Mouse (Mus musculus) liver (tissue): ENCODE results near the gene Bod1.

Experiments used
- DNase-seq: peaks from one replicate; pipeline ENCODE4 v3.0.0-alpha.2; 2020; ENCODE audit warnings: mixed read lengths

The Bod1 gene

GRCm38 (mm10) chr11:31671354-31672169 is at the start of gene Bod1:
Gene Bod1, minus strand, starts transcription at chr11:31671885.
- peak; percentile 90 for DNase-seq

GRCm38 (mm10) chr11:31719090-31719489 is 47.4 kb upstream of the Bod1 start:
- no peak for DNase-seq

- no peak for DNase-seq
These were observed 46.4 kb upstream of the Bod1 start for GRCm38 (mm10) chr11:31717926-31718735.

GRCm38 (mm10) chr11:31713641-31714121 is 42.0 kb upstream of the Bod1 start:
- peak; percentile 23 for DNase-seq

- DNase-seq, result no peak
These were observed 41.4 kb upstream of the Bod1 start for GRCm38 (mm10) chr11:31713116-31713515.

- DNase-seq, result no peak
These were observed 36.1 kb upstream of the Bod1 start for GRCm38 (mm10) chr11:31707771-31708170.

GRCm38 (mm10) chr11:31703173-31703572 is 31.5 kb upstream of the Bod1 start:
- no peak for DNase-seq

GRCm38 (mm10) chr11:31701901-31702300 is 30.2 kb upstream of the Bod1 start:
- no peak for DNase-seq

GRCm38 (mm10) chr11:31699502-31699901 is 27.8 kb upstream of the Bod1 start:
- no peak for DNase-seq

- DNase-seq, result no peak
These were observed 23.1 kb upstream of the Bod1 start for GRCm38 (mm10) chr11:31694801-31695200.

- peak; percentile 40 for DNase-seq
These were observed 22.4 kb upstream of the Bod1 start for GRCm38 (mm10) chr11:31694109-31694508.

- DNase-seq, result no peak
These were observed 21.6 kb upstream of the Bod1 start for GRCm38 (mm10) chr11:31693322-31693721.

GRCm38 (mm10) chr11:31688956-31689355 is 17.3 kb upstream of the Bod1 start:
- DNase-seq, result no peak

- peak; percentile 53 for DNase-seq
These were observed 13.4 kb upstream of the Bod1 start for GRCm38 (mm10) chr11:31684913-31685567.

GRCm38 (mm10) chr11:31684126-31684525 is 12.4 kb upstream of the Bod1 start:
- DNase-seq, result no peak

GRCm38 (mm10) chr11:31679840-31680381 is 8.2 kb upstream of the Bod1 start:
- DNase-seq, result peak; percentile 13

GRCm38 (mm10) chr11:31677309-31677708 is 5.6 kb upstream of the Bod1 start:
- no peak for DNase-seq

- DNase-seq, result no peak
These were observed 5.1 kb upstream of the Bod1 start for GRCm38 (mm10) chr11:31676661-31677252.

GRCm38 (mm10) chr11:31675430-31675829 is 3.7 kb upstream of the Bod1 start:
- peak; percentile 50 for DNase-seq

GRCm38 (mm10) chr11:31672170-31672563 is 482 bp upstream of the Bod1 start:
- no peak for DNase-seq

GRCm38 (mm10) chr11:31670468-31670921 is 1.2 kb downstream of the Bod1 start:
- DNase-seq, result no peak

- no peak for DNase-seq
These were observed 2.4 kb downstream of the Bod1 start for GRCm38 (mm10) chr11:31669172-31669869.
